Mouse (Mus musculus) ovary, adult 10 weeks (tissue): ENCODE measurements around the gene Spdl1. TPM values are rescaled to one million over a fixed set of nuclear protein-coding genes. Genes with fewer than 3 reads are reported as not detected.

ENCODE experiments used
- polyA plus RNA-seq: library from polyadenylated mRNA; stranded (reverse); fragments of 350-450 nt; fragmentation: Illumina TruSeq; extraction: RNeasy Lipid Tissue Mini Kit (QIAGEN cat#74804); gene quantifications from one replicate; pipeline ENCODE4 v1.2.3, GENCODE M21; 2014

Spdl1 gene
- 10.6 TPM for polyA plus RNA-seq

DNA sequence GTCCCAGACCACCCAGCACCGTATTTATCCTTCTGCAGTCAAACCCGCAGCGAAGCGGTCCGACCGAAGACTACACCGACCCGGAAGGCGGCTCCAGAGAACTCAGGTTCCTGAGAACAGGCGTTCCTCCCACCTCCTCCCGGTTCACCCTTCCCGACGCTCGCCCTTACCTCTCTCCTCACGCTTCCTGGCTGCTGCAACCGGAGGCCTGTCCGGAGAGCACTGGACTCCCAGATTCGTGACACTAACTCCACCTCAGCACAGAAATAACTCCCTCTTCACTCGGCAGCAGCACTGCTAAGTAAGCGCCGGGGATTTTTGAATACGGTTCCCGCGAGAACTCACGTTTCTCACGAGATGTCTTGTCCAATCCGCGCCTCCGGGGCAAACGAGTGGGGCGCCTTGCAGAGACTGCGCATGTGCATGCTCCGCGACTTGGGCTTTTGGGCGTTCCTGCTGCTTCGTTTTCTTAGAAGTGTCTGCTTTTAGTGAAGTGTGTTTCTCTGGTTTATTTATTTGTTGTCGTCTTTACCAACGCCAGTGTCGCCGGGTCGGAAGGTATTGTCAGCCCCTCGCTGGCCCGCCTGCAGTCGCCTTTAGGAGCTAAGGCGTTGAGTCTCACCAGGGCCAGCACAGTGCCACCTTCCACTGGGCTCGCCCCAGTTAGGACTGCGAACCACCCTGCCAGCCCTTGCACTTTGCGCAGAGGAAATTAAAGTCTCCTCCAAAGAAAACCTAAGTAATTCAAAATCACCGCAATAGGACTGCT is at the start of gene Spdl1:
Gene Spdl1 (minus strand): TSS at position 324 of the 769 bp plus-strand sequence.

GRCm38 (mm10) chr11:34783587-34784043 is 49.8 kb downstream of the Spdl1 start, which contains the start of gene Dock2:
Gene Dock2, minus strand, starts transcription at chr11:34783892.

Other genes with a start within 250 kb of the Spdl1 start
- 2.4 TPM for gene Dock2, start 49.7 kb downstream of the Spdl1 start, polyA plus RNA-seq